In genomic region chr4:101264741-101265513, GRCm38 (mm10) we compare ENCODE assay signal across 8 mouse cellular contexts. TPM values are rescaled to one million over a fixed set of nuclear protein-coding genes. Genes with fewer than 3 reads are reported as not detected.
DNase-seq lines count a peak whose midpoint lies in the region; ATAC-seq and TF ChIP-seq lines count a peak whose summit lies in the region.

Jak1 (minus strand) TSS chr4:101265282.

- peak; percentile 94 for DNase-seq in ES-E14 (ENCODE audit: low read depth, low spot score)
- peak; percentile 95 for DNase-seq in cerebellum, adult 11-12 months
- peak; percentile 97 for DNase-seq in heart, postnatal 25 days (ENCODE audit: low spot score)
- peak; percentile 95 to 98 for DNase-seq in layer of hippocampus, adult 18-20 months (ENCODE audit: low spot score in 2 of 2)
- peak; percentile 99 for DNase-seq in lung, adult 2 months
- DNase-seq in thymus, adult 18-20 months, result peak; percentile 93 to 95

- under 1% methylated on average over 80 of the region's 84 CpGs for WGBS in forebrain, embryonic 15.5 days
- under 1% methylated on average over 73 of the region's 84 CpGs for WGBS in lung, adult 2 months

- peak within 1 kb of the TSS; percentile 64 for H3K4me2 ChIP-seq in forebrain, embryonic 15.5 days (replicated peaks)

- H3K27me3 ChIP-seq in forebrain, embryonic 15.5 days, result no peaks in the 10 kb centered on the region

- intact Hi-C loops in heart, postnatal 25 days (cut with DNase I), result loop anchor here (2.0 to 5.0 kb wide), 5 partner anchors 28 to 98 kb away; no protein-coding TSS in a partner anchor

- H3K4me1 ChIP-seq in ES-E14 (ENCODE audit: control insufficient read depth in 2 of 2, insufficient read depth in 2 of 2, low read length in 2 of 2, poor library complexity in 1 of 2), result no peaks in the 10 kb centered on the region
- peaks cover 9% of the 10 kb centered on the region for H3K4me1 ChIP-seq in forebrain, embryonic 15.5 days
- peaks cover 15% of the 10 kb centered on the region for H3K4me1 ChIP-seq in lung, adult 2 months (ENCODE audit: control insufficient read depth, insufficient read depth, low read length)

- H3K9me3 ChIP-seq in ES-E14 (ENCODE audit: control insufficient read depth, insufficient read depth, low read depth, low read length), result no peaks in the 10 kb centered on the region
- H3K9me3 ChIP-seq in forebrain, embryonic 15.5 days, result no peaks in the 10 kb centered on the region

- in situ Hi-C loops in ES-E14 (cut with MboI; ENCODE audit: low sequenced_read_pairs in 2 of 2, unreplicated experiment in 2 of 2), result no loop called here

- TF ChIP-seq CTCF in lung, adult 2 months (IDR thresholded peaks at IDR 0.05; ENCODE audit: insufficient read depth, low read length), result no peak

- H3K36me3 ChIP-seq in ES-E14 (ENCODE audit: control insufficient read depth, insufficient read depth, low read length, poor library complexity, severe bottlenecking), result no peaks in the 10 kb centered on the region
- no peaks in the 10 kb centered on the region for H3K36me3 ChIP-seq in forebrain, embryonic 15.5 days

- peak; percentile 99 for ATAC-seq in forebrain, embryonic 15.5 days (replicated peaks)
- ATAC-seq in neutrophil, adult 5-6 weeks (ENCODE audit: extremely low read depth, insufficient number of reproducible peaks, low FRiP score, poor library complexity, severe bottlenecking), result peak; percentile 99

- H3K9ac ChIP-seq in ES-E14 (ENCODE audit: insufficient read depth, low read depth, low read length, poor library complexity, severe bottlenecking), result peak within 1 kb of the TSS; percentile 89
- H3K9ac ChIP-seq in forebrain, embryonic 15.5 days (replicated peaks), result peak within 1 kb of the TSS; percentile 78

- TF ChIP-seq POLR2A in lung, adult 2 months (IDR thresholded peaks at IDR 0.05; ENCODE audit: borderline replicate concordance, extremely low read depth, low read depth, low read length), result peak; percentile 97

- H3K4me3 ChIP-seq in ES-E14 (ENCODE audit: insufficient read depth in 1 of 2, low read depth in 1 of 2, low read length in 2 of 2, poor library complexity in 1 of 2, severe bottlenecking in 1 of 2), result peak within 1 kb of the TSS; percentile 95 to 98
- peak within 1 kb of the TSS; percentile 80 for H3K4me3 ChIP-seq in forebrain, embryonic 15.5 days
- H3K4me3 ChIP-seq in lung, adult 2 months (replicated peaks; ENCODE audit: extremely low read depth, low read depth, low read length), result peak within 1 kb of the TSS; percentile 89

- no peak within 1 kb of the TSS for H3K27ac ChIP-seq in ES-E14 (ENCODE audit: insufficient read depth, low read depth, low read length, poor library complexity, severe bottlenecking)
- H3K27ac ChIP-seq in forebrain, embryonic 15.5 days (replicated peaks), result peak within 1 kb of the TSS; percentile 44; the same call in 1 of the 2 replicates

TF ChIP-seq in ES-E14, 5 proteins besides CTCF, POLR2A, EP300 and RAD21:
- TF ChIP-seq MAFK (IDR thresholded peaks at IDR 0.05; ENCODE audit: insufficient read depth, low read depth, low read length) (no peak), CHD2 (IDR thresholded peaks at IDR 0.05; ENCODE audit: low read depth, low read length) (no peak), ZC3H11A (IDR thresholded peaks at IDR 0.05; ENCODE audit: borderline replicate concordance, low read depth, low read length) (no peak), HCFC1 (IDR thresholded peaks at IDR 0.05; ENCODE audit: borderline replicate concordance, insufficient read depth, low read length) (no peak; the same call in 1 of the 2 replicates), ZNF384 (IDR thresholded peaks at IDR 0.05; ENCODE audit: low read depth, low read length) (no peak)

RNA-seq across cellular contexts. Expression of gene Jak1, which starts in this region (rescaled TPM):
- total RNA-seq in ES-E14 (2012; rRNA removed), result 17.0 and 22.5 TPM in 2 replicates
- 46.5 and 51.3 TPM in 2 replicates for polyA plus RNA-seq in forebrain, embryonic 15.5 days (2015; fragmentation: Nextera tagmentation; extraction: Ambion mirVana)
- 10 to 100 TPM; 82.4 to 86.7 TPM for total RNA-seq in heart, postnatal 25 days (2021)
- 100 to 1,000 TPM; 126 to 137 TPM for total RNA-seq in layer of hippocampus, adult 18-20 months (2021)
- 45.2 and 55.1 TPM in 2 replicates for polyA plus RNA-seq in lung, adult 2 months (2012; rRNA removed)
- 310 and 328 TPM in 2 replicates for total RNA-seq in neutrophil, adult 5-6 weeks (2017)
